Mouse (Mus musculus) thymus, postnatal 4 days (tissue): Measurements from ENCODE around the gene Atp5c1.
A peak's percentile ranks its signal among the peaks of the same experiment; 100 is the strongest.

ENCODE experiments used
- DNase-seq: peaks from one replicate; pipeline ENCODE4 v3.0.0; 2021

Atp5c1 gene

DNA sequence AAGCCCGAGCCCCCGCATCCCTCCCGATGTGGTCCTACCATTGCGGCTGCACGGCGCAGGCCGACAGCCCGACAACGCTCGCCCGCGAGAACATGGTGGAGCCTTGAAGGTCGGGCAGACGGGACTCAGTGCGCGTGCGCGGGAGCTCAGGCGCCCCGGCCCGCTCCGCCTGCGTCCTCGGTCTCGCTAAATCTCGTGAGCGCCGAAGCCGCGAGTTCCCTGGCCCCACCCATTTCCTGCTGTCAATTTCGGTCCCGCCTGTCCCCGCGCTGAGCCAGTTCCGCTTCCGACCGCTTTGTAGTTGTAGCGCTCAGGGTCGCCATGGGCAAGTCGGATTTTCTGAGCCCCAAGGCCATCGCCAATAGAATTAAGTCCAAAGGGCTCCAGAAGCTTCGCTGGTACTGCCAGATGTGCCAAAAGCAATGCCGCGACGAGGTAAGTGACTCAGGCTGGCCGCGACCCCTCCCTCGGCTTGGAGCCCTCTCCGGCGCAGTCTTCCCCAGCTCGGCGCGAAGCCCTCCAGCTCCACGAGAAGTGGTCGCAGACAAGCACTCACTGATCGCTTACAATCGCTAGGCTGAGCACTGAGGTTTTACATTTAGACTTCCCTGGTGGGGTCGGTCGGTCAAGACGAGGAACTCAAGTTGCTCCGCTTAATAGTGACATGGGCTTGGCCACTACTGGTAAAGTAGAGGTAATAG, at the start of gene Atp5c1, which contains the start of gene Kin:
Gene Atp5c1, minus strand, starts transcription at position 201 of the 701 bp plus-strand sequence.
Gene Kin, plus strand, starts transcription at position 284 of the 701 bp plus-strand sequence.
- DNase-seq: peak; percentile 98

DNA sequence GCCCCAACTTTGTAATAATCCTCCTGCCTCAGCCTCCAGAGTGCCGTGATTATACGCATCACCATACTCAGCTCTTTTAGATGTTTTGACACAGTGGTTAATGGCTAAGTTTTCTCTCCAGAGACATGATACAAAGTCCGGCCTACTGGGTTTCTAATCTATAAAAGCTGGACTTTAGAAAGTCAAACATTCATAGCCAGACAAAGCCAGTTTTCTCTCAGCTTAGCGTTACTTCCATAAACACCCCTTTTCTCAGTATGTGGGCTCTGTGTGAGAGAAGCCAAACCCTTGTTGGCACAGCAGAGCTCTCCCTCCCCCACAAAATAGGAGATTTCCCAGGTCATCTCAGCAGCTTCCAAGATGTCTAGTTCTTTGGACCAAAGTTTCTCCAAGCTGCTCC, 48.3 kb upstream of the Atp5c1 start:
- DNase-seq: no peak

- no peak for DNase-seq
Observed at GRCm38 (mm10) chr2:10127471-10127870, 47.2 kb upstream of the Atp5c1 start.

DNA sequence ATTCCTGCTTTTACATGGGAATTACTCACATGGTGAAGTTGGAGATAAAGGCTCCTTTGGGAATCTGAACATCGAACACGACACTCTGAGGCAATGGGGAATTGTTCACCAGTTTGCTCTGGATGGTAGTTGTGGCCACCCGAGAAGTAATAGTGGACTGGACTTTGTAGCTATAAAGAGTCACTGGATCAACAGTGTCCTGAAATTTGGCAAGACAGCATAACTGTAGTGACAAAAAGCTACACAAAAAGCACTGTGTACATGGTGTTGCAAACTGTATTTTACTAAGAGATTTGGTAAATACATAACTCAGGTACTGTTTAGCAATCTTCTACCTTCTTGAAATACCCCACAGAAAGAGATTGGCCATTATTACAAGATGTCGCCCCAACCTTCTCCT, 45.8 kb upstream of the Atp5c1 start:
- DNase-seq: no peak

- DNase-seq: no peak
Observed at GRCm38 (mm10) chr2:10121826-10122225, 41.5 kb upstream of the Atp5c1 start.

DNA sequence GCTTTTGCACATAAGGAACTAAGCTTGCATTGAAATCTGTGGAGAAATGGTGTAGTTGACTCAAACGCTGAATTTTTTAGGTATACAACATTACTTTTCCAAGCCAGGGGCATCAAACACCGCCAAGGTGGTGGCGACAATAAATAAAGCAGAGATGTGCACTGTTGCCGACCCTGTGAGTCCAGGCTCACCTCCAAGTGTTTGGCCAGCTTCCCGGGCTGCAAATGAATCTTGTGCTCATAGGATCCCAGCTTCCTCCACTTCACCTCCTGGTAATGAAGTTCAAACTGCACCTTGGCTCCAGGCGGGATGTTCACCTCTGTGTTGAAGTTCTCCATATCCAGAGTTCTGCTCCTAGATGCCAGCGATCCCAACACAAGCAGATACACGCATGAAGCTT, 39.0 kb upstream of the Atp5c1 start:
- DNase-seq: no peak

GRCm38 (mm10) chr2:10118751-10119150, 38.4 kb upstream of the Atp5c1 start:
- DNase-seq: no peak

DNA sequence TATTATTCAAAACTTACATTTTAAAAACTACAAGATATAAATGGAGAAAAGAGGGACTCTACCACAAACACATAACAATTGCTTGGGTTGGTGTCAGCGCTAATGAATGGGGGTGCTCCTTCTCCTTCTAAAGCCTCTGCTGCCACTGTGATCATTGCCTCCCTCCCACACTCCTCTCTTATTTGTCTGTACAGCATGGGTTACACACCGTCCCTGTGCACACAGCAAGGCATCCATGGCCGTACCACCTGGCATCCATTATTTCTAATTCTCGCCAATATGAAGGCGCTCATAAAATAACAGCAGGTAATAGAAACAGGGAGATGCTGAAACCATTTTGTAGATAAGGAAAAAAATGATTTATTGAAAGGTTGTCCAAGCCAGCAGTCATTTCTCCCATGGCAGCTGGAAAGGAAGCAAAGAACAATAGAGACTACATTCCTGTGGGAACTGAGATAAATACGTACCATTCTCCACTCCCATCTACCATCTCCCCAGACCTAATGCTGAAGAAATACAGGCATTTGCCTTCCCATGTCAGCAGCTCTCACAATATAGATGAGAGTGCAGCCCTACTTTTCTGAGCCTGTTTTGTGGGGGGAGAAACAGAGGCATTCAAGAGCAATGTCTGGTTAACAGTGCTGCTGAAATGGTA, 28.4 kb upstream of the Atp5c1 start:
- no peak for DNase-seq

- DNase-seq: peak; percentile 63
Observed at GRCm38 (mm10) chr2:10101180-10101579, 20.9 kb upstream of the Atp5c1 start.

DNA sequence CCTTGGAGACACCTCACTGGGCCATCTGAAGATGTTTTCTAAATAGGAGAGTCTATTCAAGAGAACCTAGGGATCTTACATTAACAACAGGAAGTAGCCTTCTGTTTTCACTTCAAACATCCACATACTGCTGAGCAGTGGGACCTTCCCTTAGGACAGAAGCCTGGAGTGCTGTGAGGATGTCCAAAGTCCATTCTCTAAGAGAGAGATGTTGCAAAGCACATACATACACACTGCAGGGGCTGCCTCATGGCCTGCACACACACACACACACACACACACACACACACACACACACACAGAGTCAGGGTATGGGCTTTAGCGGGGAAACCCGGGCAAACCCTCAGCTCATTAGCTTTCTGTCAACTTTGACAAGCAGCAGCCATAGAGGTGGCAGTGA, 20.2 kb upstream of the Atp5c1 start:
- no peak for DNase-seq

- peak; percentile 69 for DNase-seq
Observed at GRCm38 (mm10) chr2:10098598-10099215, 18.4 kb upstream of the Atp5c1 start.

DNA sequence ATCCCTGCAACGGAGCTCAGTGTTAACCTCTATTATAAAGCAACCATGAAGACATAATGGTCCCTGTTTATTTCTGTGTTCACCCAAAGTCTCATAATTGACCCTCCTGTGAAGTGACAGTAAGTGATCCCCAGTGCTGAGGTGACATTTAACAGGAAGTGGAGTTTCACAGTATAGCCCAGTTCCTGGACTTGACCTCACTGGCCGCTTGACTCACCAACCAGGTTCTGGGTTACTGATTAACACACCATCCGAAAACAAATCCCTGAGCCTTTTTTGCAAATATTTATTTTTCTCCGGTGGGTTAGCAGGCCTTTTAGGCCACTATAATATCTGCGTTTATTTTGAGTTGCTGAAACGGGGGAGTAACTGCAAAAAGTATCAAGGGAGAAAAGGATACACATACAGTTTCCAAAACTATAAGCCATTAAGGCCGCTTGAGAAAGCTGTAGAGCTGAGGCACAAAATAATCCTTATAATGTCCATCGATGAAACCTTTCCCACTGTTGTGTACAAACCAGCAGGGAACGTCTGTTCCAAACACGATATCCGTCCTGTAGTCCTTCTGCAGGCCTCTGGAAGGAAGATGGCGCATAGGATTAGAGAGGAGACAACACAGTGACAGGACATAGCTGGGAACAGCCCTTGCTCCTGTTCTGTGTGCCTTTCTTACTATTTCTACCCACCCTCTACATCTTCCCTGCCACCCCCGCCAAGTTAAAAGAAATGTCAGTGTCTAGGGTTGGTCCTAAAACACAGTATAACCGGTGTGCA, 14.2 kb upstream of the Atp5c1 start:
- no peak for DNase-seq

DNA sequence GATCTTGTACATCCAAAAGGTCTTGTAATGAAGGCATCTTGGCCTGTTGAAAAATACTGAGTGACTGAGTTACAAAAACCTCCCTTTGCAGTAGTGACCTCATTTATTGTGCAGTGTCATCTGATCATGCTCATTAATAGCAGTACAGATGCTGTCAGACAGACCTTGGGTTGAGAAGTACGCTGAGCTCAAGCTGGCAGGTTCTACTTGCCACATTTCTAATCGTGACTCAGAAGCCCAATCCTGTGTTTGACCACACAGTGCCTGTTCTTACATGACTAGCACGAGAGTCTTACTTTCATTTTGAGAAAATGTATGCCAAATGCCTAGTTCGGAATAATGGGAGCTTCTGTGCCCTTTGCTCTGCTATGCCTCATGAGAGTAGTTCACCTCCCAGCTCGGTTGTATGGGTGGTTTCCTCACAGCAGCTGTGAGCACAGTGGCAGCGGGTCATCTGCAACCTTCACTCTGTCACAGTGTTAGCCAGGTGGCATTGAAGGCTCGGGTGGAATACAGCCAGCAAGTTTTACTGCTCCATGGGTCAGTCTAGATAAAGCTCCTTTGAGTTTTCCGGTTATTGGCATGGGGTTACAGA, 7.0 kb upstream of the Atp5c1 start:
- no peak for DNase-seq

- DNase-seq: no peak
Observed at GRCm38 (mm10) chr2:10082737-10083136, 2.4 kb upstream of the Atp5c1 start.

GRCm38 (mm10) chr2:10081453-10082080, 1.3 kb upstream of the Atp5c1 start:
- no peak for DNase-seq

- no peak for DNase-seq
Observed at GRCm38 (mm10) chr2:10079745-10080309, 483 bp downstream of the Atp5c1 start.

DNA sequence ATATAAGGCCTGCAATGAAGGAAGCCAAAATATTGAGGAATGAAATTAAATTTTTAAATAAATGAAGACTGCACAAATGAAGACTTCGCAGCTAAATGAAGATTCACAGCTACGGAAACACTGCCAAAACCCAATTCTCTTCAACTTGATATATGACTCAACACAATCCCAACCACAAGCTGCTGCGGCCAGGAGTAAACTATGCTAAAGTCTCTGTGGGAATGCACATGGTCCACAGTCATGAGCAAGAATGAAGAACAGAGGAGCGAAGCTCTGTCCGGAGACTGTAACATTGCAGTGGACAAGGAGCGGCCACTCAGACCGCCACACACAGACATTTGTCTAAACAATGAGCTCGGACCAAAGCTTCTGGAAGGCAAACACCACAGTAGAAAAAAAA, 3.6 kb downstream of the Atp5c1 start:
- no peak for DNase-seq

DNA sequence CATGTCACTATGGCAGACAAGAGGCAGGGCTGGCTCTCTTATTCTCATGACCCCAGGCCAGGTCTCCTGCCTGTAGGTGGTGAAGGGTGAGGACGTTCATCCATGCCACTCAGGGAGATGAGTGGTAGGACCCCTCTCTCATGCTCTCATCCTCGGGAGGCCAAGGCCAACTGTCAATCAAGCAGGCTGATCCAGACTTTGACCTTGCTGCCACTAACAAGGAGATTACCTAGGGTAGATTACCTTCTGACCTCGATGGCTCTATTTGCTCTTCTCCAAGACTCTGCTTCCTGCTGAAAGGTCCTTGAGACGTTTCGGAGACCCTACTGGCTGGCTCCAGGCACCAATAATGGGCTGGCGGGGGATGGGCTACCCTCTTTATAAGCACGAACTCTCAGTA, 5.8 kb downstream of the Atp5c1 start:
- no peak for DNase-seq

DNA sequence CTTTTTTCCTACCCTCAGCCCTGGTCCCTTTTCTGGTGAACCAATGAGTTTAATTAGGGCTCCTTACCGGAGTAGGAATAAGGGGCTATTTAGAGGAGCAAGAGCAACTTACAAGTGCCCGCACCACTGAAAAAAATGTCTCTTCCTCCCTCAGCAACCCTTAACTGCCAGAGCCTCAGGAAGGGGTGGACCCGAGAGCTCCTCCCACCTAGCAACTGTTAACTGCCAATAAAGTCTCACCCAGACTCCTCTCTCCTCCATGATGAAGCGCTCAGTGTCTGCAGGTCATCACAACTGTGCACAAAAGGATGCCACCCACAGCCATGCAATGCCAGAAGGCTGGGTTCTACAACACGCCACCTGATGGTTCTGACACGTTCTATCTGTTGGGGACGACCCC, 8.6 kb downstream of the Atp5c1 start:
- DNase-seq: no peak

GRCm38 (mm10) chr2:10058836-10059235, 21.5 kb downstream of the Atp5c1 start:
- no peak for DNase-seq

DNA sequence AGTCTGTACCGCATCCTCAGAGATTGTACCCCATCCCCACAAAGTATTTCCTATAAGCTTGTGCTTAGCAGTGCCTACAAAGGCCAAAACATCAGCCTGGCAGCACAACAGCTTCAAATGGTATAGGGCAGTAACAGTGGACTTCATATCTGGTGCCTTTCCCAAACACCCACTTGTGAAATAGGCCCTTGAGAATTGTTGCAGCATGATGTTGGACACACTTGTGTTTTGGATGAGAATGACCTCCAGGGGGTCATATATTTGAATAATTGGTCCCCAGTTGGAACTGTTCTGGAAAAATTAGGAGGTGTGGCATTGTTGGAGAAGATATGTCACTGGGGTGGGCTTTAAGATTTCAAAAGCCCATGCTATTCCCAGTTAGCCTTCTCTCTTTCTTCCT, 28.3 kb downstream of the Atp5c1 start:
- no peak for DNase-seq

DNA sequence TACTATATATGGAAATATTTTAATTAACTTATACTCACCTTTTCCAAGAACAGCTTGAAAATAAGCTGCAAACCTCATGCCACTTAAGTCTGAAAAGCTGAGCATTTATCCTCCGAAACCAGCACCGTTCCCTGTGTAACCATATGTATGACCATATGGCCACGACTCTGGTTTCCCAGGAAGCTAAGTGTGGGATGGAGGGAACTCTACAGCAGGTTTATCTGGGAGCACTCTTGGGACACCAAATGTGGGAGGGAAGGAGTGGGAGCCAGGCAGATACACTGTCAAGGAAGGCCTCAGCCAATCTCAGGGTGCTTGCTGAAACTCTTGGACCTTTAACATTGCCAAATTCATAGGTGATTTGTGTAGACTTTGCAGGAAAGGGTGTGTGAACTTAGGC, 29.4 kb downstream of the Atp5c1 start:
- no peak for DNase-seq
